Mouse (Mus musculus) CH12.LX (cell line): ENCODE measurements around the gene Sh3bp2. TPM values are rescaled to one million over a fixed set of nuclear protein-coding genes. Genes with fewer than 3 reads are reported as not detected.

Experiments used
- DNase-seq: peaks from one replicate; pipeline ENCODE4 v3.0.0-alpha.2; 2013; ENCODE audit errors: extremely low read depth
- H3K27ac ChIP-seq: 2 replicates; pipeline ENCODE4 v1.5.1; 2012; ENCODE audit warnings: low read depth, mild to moderate bottlenecking, control low read depth, moderate library complexity; ENCODE audit not compliant: insufficient read depth
- H3K27me3 ChIP-seq: replicated peaks from 2 replicates; pipeline ENCODE3; 2012; ENCODE audit warnings: inconsistent platforms
- H3K36me3 ChIP-seq, 2 experiments: replicated peaks in 1 of 2; 2 replicates each; pipeline versions ENCODE3 to v1.6.1; 2012; ENCODE audit warnings: inconsistent platforms in 1 of 2, low read length in 1 of 2, mild to moderate bottlenecking in 1 of 2, mixed read lengths in 1 of 2, moderate library complexity in 1 of 2; ENCODE audit not compliant: control insufficient read depth in 1 of 2, insufficient read depth in 1 of 2
- H3K4me1 ChIP-seq, 2 experiments: 2 replicates each; pipeline ENCODE4 v1.6.1; 2012; ENCODE audit warnings: inconsistent platforms in 1 of 2, moderate library complexity in 1 of 2; ENCODE audit not compliant: insufficient read depth in 2 of 2, control insufficient read depth in 1 of 2
- H3K4me2 ChIP-seq: 2 replicates; pipeline ENCODE4 v1.6.1; 2012; ENCODE audit warnings: low read depth, mild to moderate bottlenecking, control low read depth; ENCODE audit not compliant: poor library complexity, insufficient read depth, severe bottlenecking
- H3K4me3 ChIP-seq, 3 experiments: fragments of 150-350 bp in 1 of 3; sonication (generic) in 1 of 3; replicated peaks in 1 of 3; 2 replicates each; pipeline versions ENCODE3 to v1.5.1; 2011 to 2012; ENCODE audit warnings: low read depth in 2 of 3, low read length in 2 of 3, mild to moderate bottlenecking in 2 of 3, moderate library complexity in 2 of 3, control low read depth in 1 of 3, improper control_type of control experiment in 1 of 3, inconsistent platforms in 1 of 3, mixed read lengths in 1 of 3; ENCODE audit not compliant: poor library complexity in 1 of 3
- H3K79me2 ChIP-seq: replicated peaks from 2 replicates; pipeline ENCODE4 v1.6.1; 2012; ENCODE audit warnings: mild to moderate bottlenecking, moderate library complexity; ENCODE audit not compliant: control insufficient read depth, poor library complexity, insufficient read depth, severe bottlenecking; ENCODE audit errors: extremely low read depth
- H3K9ac ChIP-seq: 2 replicates; pipeline ENCODE4 v1.6.1; 2012; ENCODE audit warnings: low read depth, mild to moderate bottlenecking, control low read depth, moderate library complexity; ENCODE audit not compliant: insufficient read depth
- H3K9me3 ChIP-seq: replicated peaks from 2 replicates; pipeline ENCODE3; 2012; ENCODE audit warnings: low read length, inconsistent platforms, mixed read lengths
- CHD1 ChIP-seq: IDR thresholded peaks from 2 replicates; pipeline ENCODE4 v1.6.1; 2012; ENCODE audit warnings: low read depth, low read length, improper control_type of control experiment, inconsistent platforms
- CHD2 ChIP-seq: IDR thresholded peaks from 2 replicates; pipeline ENCODE4 v1.6.1; 2011; ENCODE audit warnings: low read length, improper control_type of control experiment
- CTCF ChIP-seq, 2 experiments: IDR thresholded peaks in 1 of 2; conservative IDR thresholded peaks in 1 of 2; 2 replicates each; pipeline ENCODE4 v1.5.1; 2011 to 2012; ENCODE audit warnings: low read depth in 2 of 2, low read length in 2 of 2, improper control_type of control experiment in 1 of 2, inconsistent platforms in 1 of 2, mild to moderate bottlenecking in 1 of 2, moderate library complexity in 1 of 2
- EP300 ChIP-seq: IDR thresholded peaks from 2 replicates; pipeline ENCODE4 v1.6.1; 2011; ENCODE audit warnings: low read length, improper control_type of control experiment
- GABPA ChIP-seq: IDR thresholded peaks from 2 replicates; pipeline ENCODE4 v1.6.1; 2012; ENCODE audit warnings: low read depth, low read length, improper control_type of control experiment, inconsistent platforms; ENCODE audit not compliant: insufficient replicate concordance
- IRF4 ChIP-seq: IDR thresholded peaks from 2 replicates; pipeline ENCODE4 v1.6.1; 2014; ENCODE audit warnings: low read depth, mild to moderate bottlenecking, inconsistent platforms, low read length, improper control_type of control experiment
- JUN ChIP-seq: IDR thresholded peaks from 2 replicates; pipeline ENCODE4 v1.6.1; 2011; ENCODE audit warnings: low read depth, mild to moderate bottlenecking, low read length, improper control_type of control experiment, moderate library complexity; ENCODE audit not compliant: insufficient read depth
- KAT2A ChIP-seq: IDR thresholded peaks from 2 replicates; pipeline ENCODE4 v1.6.1; 2012; ENCODE audit warnings: low read length, improper control_type of control experiment, inconsistent platforms; ENCODE audit not compliant: insufficient replicate concordance
- MAZ ChIP-seq: IDR thresholded peaks from 2 replicates; pipeline ENCODE4 v1.6.1; 2012; ENCODE audit warnings: low read depth, mild to moderate bottlenecking, inconsistent platforms, low read length, improper control_type of control experiment, moderate library complexity
- MEF2A ChIP-seq: IDR thresholded peaks from 2 replicates; pipeline ENCODE4 v1.6.1; 2014; ENCODE audit warnings: low read depth, mild to moderate bottlenecking, inconsistent platforms, low read length, improper control_type of control experiment, borderline replicate concordance
- PAX5 ChIP-seq: IDR thresholded peaks from 2 replicates; pipeline ENCODE4 v1.6.1; 2012; ENCODE audit warnings: low read length, inconsistent platforms, mixed read lengths
- RAD21 ChIP-seq: IDR thresholded peaks from 2 replicates; pipeline ENCODE4 v1.6.1; 2011; ENCODE audit warnings: low read depth, mild to moderate bottlenecking, low read length, improper control_type of control experiment, moderate library complexity
- SIN3A ChIP-seq: IDR thresholded peaks from 2 replicates; pipeline ENCODE4 v1.6.1; 2012; ENCODE audit warnings: low read length, improper control_type of control experiment, inconsistent platforms
- USF1 ChIP-seq: IDR thresholded peaks from 2 replicates; pipeline ENCODE4 v1.6.1; 2014; ENCODE audit warnings: low read depth, mild to moderate bottlenecking, inconsistent platforms, low read length, improper control_type of control experiment
- ZC3H11A ChIP-seq: IDR thresholded peaks from 2 replicates; pipeline ENCODE4 v1.6.1; 2012; ENCODE audit warnings: low read depth, mild to moderate bottlenecking, inconsistent platforms, low read length, improper control_type of control experiment
- ZKSCAN1 ChIP-seq: IDR thresholded peaks from 2 replicates; pipeline ENCODE4 v1.6.1; 2012; ENCODE audit warnings: low read depth, inconsistent platforms, low read length, improper control_type of control experiment, borderline replicate concordance
- ZMIZ1 ChIP-seq: IDR thresholded peaks from 2 replicates; pipeline ENCODE4 v1.6.1; 2012; ENCODE audit warnings: low read depth, mild to moderate bottlenecking, inconsistent platforms, low read length, improper control_type of control experiment
- ZNF384 ChIP-seq: IDR thresholded peaks from 2 replicates; pipeline ENCODE4 v1.6.1; 2012; ENCODE audit warnings: low read depth, low read length, improper control_type of control experiment, inconsistent platforms
- dilution Hi-C: fragments of 300-500 bp; cut with MboI; formaldehyde crosslinking; loops from 2 replicates; pipeline ENCODE4 v1.14.3; 2020; ENCODE audit warnings: low sequenced_read_pairs; ENCODE audit not compliant: extremely low pct_unique_long_range_greater_than_20kb, extremely low pct_ligation_motif_present
- in situ Hi-C: fragments of 300-500 bp; cut with MboI; formaldehyde crosslinking; loops from 3 replicates; pipeline ENCODE4 v1.14.3; 2019; ENCODE audit warnings: low sequenced_read_pairs, low pct_ligation_motif_present, low pct_unique_long_range_greater_than_20kb, mixed read lengths
- polyA plus RNA-seq: library from polyadenylated mRNA; unstranded; fragments of >175 nt; gene quantifications from 2 replicates; pipeline ENCODE4 v1.2.1, GENCODE M21; 2012; ENCODE audit warnings: low read depth; ENCODE audit not compliant: insufficient read length
- total RNA-seq, 2 experiments: library from RNA; depleted of rRNA; stranded (reverse); fragments of 300-350 nt in 1 of 2; fragments of >200 nt in 1 of 2; gene quantifications; 2 replicates each; pipeline ENCODE4 v1.2.3; 2012 to 2014

Gene Sh3bp2
- total and polyA plus RNA-seq, 3 experiments, result 5.8 to 10.5 (median 7.3) TPM

GRCm38 (mm10) chr5:34538527-34538926 is 12.9 kb downstream of the Sh3bp2 start (continued):
- TF ChIP-seq KAT2A (no peak), GABPA (no peak), ZNF384 (no peak), CHD1 (no peak), IRF4 (no peak), CHD2 (no peak), MAZ (no peak), MEF2A (no peak)
- TF ChIP-seq, all 38 proteins: peak for 4

- peaks cover 16 to 40% of the 10 kb centered on the region in 2 experiments for H3K4me1 ChIP-seq
- no peak overlapping the region for H3K27ac ChIP-seq
- dilution Hi-C loops (no loop called here), in situ Hi-C loops (loop anchor here (25.0 kb wide), 1 partner anchor 498 kb away; the partner anchor contains the start of gene Hgfac)
- TF ChIP-seq IRF4 (no peak), GABPA (no peak), PAX5 (no peak), MEF2A (no peak), MAZ (no peak), EP300 (no peak), RAD21 (no peak), ZKSCAN1 (no peak), ZMIZ1 (no peak), CHD1 (no peak), CTCF (conservative IDR thresholded peaks at IDR 0.05 in 1 of 2, IDR thresholded peaks at IDR 0.05 in 1 of 2; ENCODE audit: low read depth in 2 of 2, low read length in 2 of 2) (no peak), SIN3A (no peak), JUN (no peak), CHD2 (no peak), KAT2A (no peak)
- H3K4me2 ChIP-seq, result no peak overlapping the region
- H3K36me3 ChIP-seq, result peaks cover 0 to 4% of the 10 kb centered on the region in 2 experiments
- no peak for DNase-seq
- H3K9ac ChIP-seq, result no peak overlapping the region
- no peaks in the 10 kb centered on the region for H3K27me3 ChIP-seq
- H3K9me3 ChIP-seq, result no peaks in the 10 kb centered on the region
- no peak overlapping the region for H3K4me3 ChIP-seq
- 0 out of 2 replicates have a peak, but pooled peaks cover under 1% of the 10 kb centered on the region for H3K79me2 ChIP-seq
These were observed 13.5 kb downstream of the Sh3bp2 start for GRCm38 (mm10) chr5:34539121-34539520.

GRCm38 (mm10) chr5:34542166-34542565 is 16.5 kb downstream of the Sh3bp2 start:
- peaks cover 20 to 54% of the 10 kb centered on the region in 2 experiments for H3K4me1 ChIP-seq
- H3K4me2 ChIP-seq, result no peak overlapping the region
- H3K36me3 ChIP-seq, result peaks cover 9 to 25% of the 10 kb centered on the region in 2 experiments
- H3K9ac ChIP-seq, result no peak overlapping the region
- H3K79me2 ChIP-seq, result peaks cover 4% of the 10 kb centered on the region; the same call in 1 of the 2 replicates
- peaks cover 5% of the 10 kb centered on the region for H3K9me3 ChIP-seq
- no peak overlapping the region for H3K27ac ChIP-seq
- in situ Hi-C loops (loop anchor here (25.0 kb wide), 1 partner anchor 495 kb away; the partner anchor contains the start of gene Hgfac), dilution Hi-C loops (no loop called here)
- DNase-seq, result no peak
- no peaks in the 10 kb centered on the region for H3K27me3 ChIP-seq
- TF ChIP-seq ZC3H11A (no peak), PAX5 (no peak), CHD1 (no peak), IRF4 (no peak), GABPA (no peak), ZNF384 (no peak), EP300 (no peak), JUN (no peak), USF1 (no peak), MAZ (no peak)
- no peak overlapping the region for H3K4me3 ChIP-seq
